Mouse (Mus musculus): Measurements from ENCODE around the gene Bcs1l. TPM values are rescaled to one million over a fixed set of nuclear protein-coding genes. Genes with fewer than 3 reads are reported as not detected.

Gene Bcs1l
- 4.5 and 5.2 TPM in 2 replicates for polyA plus RNA-seq (2012; rRNA removed)

- Histone ChIP-seq H3K4me1 (ENCODE audit: control insufficient read depth, insufficient read depth, low read length) (peaks cover 6% of the 10 kb centered on the region; the same call in 1 of the 2 replicates), H3K27ac (ENCODE audit: control insufficient read depth, insufficient read depth, low read depth, low read length) (peak within 1 kb of the TSS; percentile 90), H3K36me3 (ENCODE audit: control insufficient read depth, insufficient read depth, low read length) (no peaks in the 10 kb centered on the region), H3K4me3 (ENCODE audit: control insufficient read depth, low read depth, low read length) (peak within 1 kb of the TSS; percentile 99), H3K27me3 (ENCODE audit: control insufficient read depth, insufficient read depth, low read length) (no peaks in the 10 kb centered on the region)
- TF ChIP-seq POLR2A (IDR thresholded peaks at IDR 0.05; ENCODE audit: control insufficient read depth, low read depth, low read length): no peak; the same call in 1 of the 2 replicates
- no peak for TF ChIP-seq CTCF (IDR thresholded peaks at IDR 0.05; ENCODE audit: control insufficient read depth, insufficient read depth, insufficient replicate concordance, low read depth, low read length)
Observed at GRCm38 (mm10) chr1:74587773-74588445, at the start of gene Bcs1l, which contains the start of gene Zfp142. Bcs1l (plus strand) TSS chr1:74588289. Zfp142 (minus strand) TSS chr1:74588246.

- TF ChIP-seq CTCF (IDR thresholded peaks at IDR 0.05; ENCODE audit: control insufficient read depth, insufficient read depth, insufficient replicate concordance, low read depth, low read length): no peak
- no peak for TF ChIP-seq POLR2A (IDR thresholded peaks at IDR 0.05; ENCODE audit: control insufficient read depth, low read depth, low read length)
- H3K36me3 ChIP-seq (ENCODE audit: control insufficient read depth, insufficient read depth, low read length): no peaks in the 10 kb centered on the region; the same call in 1 of the 2 replicates
- H3K4me1 ChIP-seq (ENCODE audit: control insufficient read depth, insufficient read depth, low read length): peaks cover 4% of the 10 kb centered on the region
- H3K4me3 ChIP-seq (ENCODE audit: control insufficient read depth, low read depth, low read length): no peak overlapping the region
- H3K27me3 ChIP-seq (ENCODE audit: control insufficient read depth, insufficient read depth, low read length): no peaks in the 10 kb centered on the region
- no peak overlapping the region for H3K27ac ChIP-seq (ENCODE audit: control insufficient read depth, insufficient read depth, low read depth, low read length)
Observed at GRCm38 (mm10) chr1:74538650-74539049, 49.4 kb upstream of the Bcs1l start.

DNA sequence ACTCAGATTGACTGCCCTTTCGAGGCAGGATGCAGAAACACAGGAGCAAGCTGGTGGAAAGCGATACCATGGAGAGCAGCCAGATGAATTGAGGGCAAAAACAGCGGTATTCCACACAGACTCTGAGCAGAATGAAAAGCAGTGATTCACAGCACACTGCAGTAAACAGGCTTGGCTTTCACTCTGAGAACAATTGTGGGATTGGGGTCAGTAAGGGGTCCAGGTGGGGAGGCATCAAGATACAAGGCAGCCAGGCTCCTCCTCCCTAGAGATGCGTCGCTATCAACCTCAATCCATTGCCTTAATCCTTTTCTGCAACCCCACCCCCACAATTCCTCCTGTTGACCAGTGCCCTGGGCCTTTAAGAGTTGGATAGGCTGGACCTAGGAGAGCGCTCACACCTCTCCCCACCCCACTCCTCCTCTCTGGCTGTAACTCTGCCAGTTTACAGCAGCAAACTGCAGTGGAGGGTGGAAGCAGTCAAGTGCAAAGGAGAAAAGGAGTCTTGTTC lies 45.6 kb upstream of the Bcs1l start, which contains the start of gene Plcd4:
Gene Plcd4 (plus strand): TSS at position 438 of the 511 bp plus-strand sequence.
- H3K27me3 ChIP-seq (ENCODE audit: control insufficient read depth, insufficient read depth, low read length): no peaks in the 10 kb centered on the region
- peak within 1 kb of the TSS; percentile 89 for H3K4me3 ChIP-seq (ENCODE audit: control insufficient read depth, low read depth, low read length)
- peak within 1 kb of the TSS; percentile 47 for H3K27ac ChIP-seq (ENCODE audit: control insufficient read depth, insufficient read depth, low read depth, low read length)
- H3K36me3 ChIP-seq (ENCODE audit: control insufficient read depth, insufficient read depth, low read length): no peaks in the 10 kb centered on the region; the same call in 1 of the 2 replicates
- peaks cover 4% of the 10 kb centered on the region for H3K4me1 ChIP-seq (ENCODE audit: control insufficient read depth, insufficient read depth, low read length)
- no peak for TF ChIP-seq CTCF (IDR thresholded peaks at IDR 0.05; ENCODE audit: control insufficient read depth, insufficient read depth, insufficient replicate concordance, low read depth, low read length)
- no peak for TF ChIP-seq POLR2A (IDR thresholded peaks at IDR 0.05; ENCODE audit: control insufficient read depth, low read depth, low read length)

- TF ChIP-seq POLR2A (IDR thresholded peaks at IDR 0.05; ENCODE audit: control insufficient read depth, low read depth, low read length): no peak
- no peak for TF ChIP-seq CTCF (IDR thresholded peaks at IDR 0.05; ENCODE audit: control insufficient read depth, insufficient read depth, insufficient replicate concordance, low read depth, low read length)
- Histone ChIP-seq H3K27ac (ENCODE audit: control insufficient read depth, insufficient read depth, low read depth, low read length) (peak within 1 kb of the TSS; percentile 65), H3K27me3 (ENCODE audit: control insufficient read depth, insufficient read depth, low read length) (no peaks in the 10 kb centered on the region), H3K4me1 (ENCODE audit: control insufficient read depth, insufficient read depth, low read length) (peaks cover 4% of the 10 kb centered on the region), H3K36me3 (ENCODE audit: control insufficient read depth, insufficient read depth, low read length) (no peaks in the 10 kb centered on the region; the same call in 1 of the 2 replicates), H3K4me3 (ENCODE audit: control insufficient read depth, low read depth, low read length) (peak within 1 kb of the TSS; percentile 89)
Observed at GRCm38 (mm10) chr1:74544184-74544583, 43.9 kb upstream of the Bcs1l start, which contains the start of gene Usp37. Usp37 (minus strand) TSS chr1:74544284.

GRCm38 (mm10) chr1:74559061-74559460 lies 29.0 kb upstream of the Bcs1l start:
- Histone ChIP-seq H3K27me3 (ENCODE audit: control insufficient read depth, insufficient read depth, low read length) (no peaks in the 10 kb centered on the region), H3K36me3 (ENCODE audit: control insufficient read depth, insufficient read depth, low read length) (no peaks in the 10 kb centered on the region), H3K27ac (ENCODE audit: control insufficient read depth, insufficient read depth, low read depth, low read length) (no peak overlapping the region), H3K4me1 (ENCODE audit: control insufficient read depth, insufficient read depth, low read length) (no peaks in the 10 kb centered on the region), H3K4me3 (ENCODE audit: control insufficient read depth, low read depth, low read length) (no peak overlapping the region)
- TF ChIP-seq CTCF (IDR thresholded peaks at IDR 0.05; ENCODE audit: control insufficient read depth, insufficient read depth, insufficient replicate concordance, low read depth, low read length): no peak
- no peak for TF ChIP-seq POLR2A (IDR thresholded peaks at IDR 0.05; ENCODE audit: control insufficient read depth, low read depth, low read length)

DNA sequence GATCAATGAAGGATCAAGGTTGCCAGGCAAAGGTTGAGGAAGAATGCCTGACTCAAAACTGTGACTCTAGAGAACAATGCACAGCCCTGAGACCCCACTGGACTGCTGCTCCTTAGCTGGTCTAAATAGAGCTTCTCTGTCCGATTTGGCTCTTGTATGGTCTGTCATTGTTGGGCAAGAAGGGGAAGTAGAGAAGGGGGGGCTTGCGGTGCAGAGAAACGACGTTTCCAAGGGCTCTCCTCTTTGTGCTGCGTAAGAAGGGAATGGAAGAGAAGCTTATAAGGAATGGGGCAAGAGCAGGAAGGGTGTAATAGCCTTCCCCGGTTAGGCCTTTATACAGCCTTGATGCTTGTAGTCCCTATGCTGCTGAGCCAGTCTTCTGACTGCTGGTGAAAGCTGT lies 22.3 kb upstream of the Bcs1l start:
- Histone ChIP-seq H3K4me1 (ENCODE audit: control insufficient read depth, insufficient read depth, low read length) (no peaks in the 10 kb centered on the region), H3K36me3 (ENCODE audit: control insufficient read depth, insufficient read depth, low read length) (peaks cover 3% of the 10 kb centered on the region), H3K27ac (ENCODE audit: control insufficient read depth, insufficient read depth, low read depth, low read length) (no peak overlapping the region), H3K4me3 (ENCODE audit: control insufficient read depth, low read depth, low read length) (no peak overlapping the region), H3K27me3 (ENCODE audit: control insufficient read depth, insufficient read depth, low read length) (no peaks in the 10 kb centered on the region)
- TF ChIP-seq CTCF (IDR thresholded peaks at IDR 0.05; ENCODE audit: control insufficient read depth, insufficient read depth, insufficient replicate concordance, low read depth, low read length) (no peak), POLR2A (IDR thresholded peaks at IDR 0.05; ENCODE audit: control insufficient read depth, low read depth, low read length) (no peak)
